Mouse (Mus musculus): ENCODE results near the gene Serp2.

DNA sequence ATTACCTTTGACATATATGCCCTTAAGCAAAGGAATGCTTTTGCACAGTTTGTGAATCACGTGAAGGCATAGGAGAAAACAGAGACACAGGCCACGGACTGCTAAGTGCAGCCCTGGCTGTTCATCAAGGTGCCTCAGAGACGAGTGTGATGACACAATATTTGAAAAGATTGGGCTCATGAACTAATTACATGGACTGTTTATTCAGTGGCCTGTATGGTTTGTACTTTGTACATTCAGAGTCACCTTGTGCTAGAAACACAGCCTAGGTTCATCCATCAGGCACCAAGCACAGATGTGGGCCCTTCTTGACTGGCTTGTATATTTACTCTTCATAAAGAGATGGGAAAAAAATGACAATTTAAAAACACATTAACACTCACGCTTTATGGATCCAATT lies 9.5 kb upstream of the Serp2 start:
- TF ChIP-seq CTCF (IDR thresholded peaks at IDR 0.05; ENCODE audit: borderline replicate concordance, extremely low read depth, insufficient read depth, insufficient read length): no peak
- no peak for TF ChIP-seq POLR2A (IDR thresholded peaks at IDR 0.05; ENCODE audit: borderline replicate concordance, extremely low read depth, insufficient read depth, insufficient read length, poor library complexity, severe bottlenecking)

Data from brain, embryonic 14.5 days (tissue).